Mouse (Mus musculus) liver, adult 2 months (tissue): ENCODE measurements at regions not wholly inside any gene's neighbourhood (a gene's known extent, or its start where the extent isn't known, plus 50 kb on each side); places are given as distances from the start of the nearest gene placed in this dataset.
"Not testable (repeated sequence)": the region's sequence is repeated elsewhere in the genome, so short reads cannot be mapped to it uniquely, and the experiment has no call there.

Source experiments
- DNase-seq: peaks from one replicate; pipeline ENCODE4 v3.0.0-alpha.2; 2011; ENCODE audit warnings: low read depth, low spot score; ENCODE audit errors: extremely low read depth
- H3K27ac ChIP-seq: fragments of 200-500 bp; replicated peaks from 2 replicates; pipeline ENCODE4 v1.5.1; 2012; ENCODE audit warnings: low read depth, mild to moderate bottlenecking, control low read depth, inconsistent platforms, low read length; ENCODE audit not compliant: insufficient read depth
- H3K27me3 ChIP-seq: fragments of 200-500 bp; 2 replicates; pipeline ENCODE4 v1.6.1; 2012; ENCODE audit warnings: mild to moderate bottlenecking, moderate library complexity, low read length, inconsistent platforms; ENCODE audit not compliant: control insufficient read depth, insufficient read depth
- H3K36me3 ChIP-seq: fragments of 200-500 bp; 2 replicates; pipeline ENCODE4 v1.6.1; 2012; ENCODE audit warnings: low read length, inconsistent platforms; ENCODE audit not compliant: control insufficient read depth, insufficient read depth
- H3K4me1 ChIP-seq: fragments of 200-500 bp; 2 replicates; pipeline ENCODE4 v1.6.1; 2011; ENCODE audit warnings: low read length; ENCODE audit not compliant: control insufficient read depth, insufficient read depth
- H3K4me3 ChIP-seq: fragments of 200-500 bp; 2 replicates; pipeline ENCODE4 v1.5.1; 2011; ENCODE audit warnings: low read depth, mild to moderate bottlenecking, control low read depth, low read length, moderate library complexity; ENCODE audit not compliant: insufficient read depth
- H3K79me2 ChIP-seq: fragments of 200-500 bp; 2 replicates; pipeline ENCODE4 v1.6.1; 2012; ENCODE audit warnings: inconsistent platforms, mild to moderate bottlenecking, low read length, moderate library complexity; ENCODE audit not compliant: control insufficient read depth, insufficient read depth
- H3K9ac ChIP-seq: fragments of 200-500 bp; 2 replicates; pipeline ENCODE4 v1.6.1; 2012; ENCODE audit warnings: low read depth, mild to moderate bottlenecking, control low read depth, inconsistent platforms, low read length
- CTCF ChIP-seq: fragments of 200-500 bp; IDR thresholded peaks from 2 replicates; pipeline ENCODE4 v1.5.1; 2011; ENCODE audit warnings: low read depth, low read length, control low read depth
- POLR2A ChIP-seq: fragments of 200-500 bp; IDR thresholded peaks from 2 replicates; pipeline ENCODE4 v1.6.1; 2011; ENCODE audit warnings: low read length, control low read depth; ENCODE audit not compliant: insufficient read depth; ENCODE audit errors: extremely low read depth
- WGBS: fragments of 180-500 bp; shearing (Covaris S2); methylation state at CpG from one replicate; pipeline ENCODE4 v1.1.7; 2018; 5-methylcytosine and 5-hydroxymethylcytosine counted together

GRCm38 (mm10) chr8:86231994-86232393, 348.5 kb downstream of the Abcc12 start:
- not testable (repeated sequence) for H3K4me3 ChIP-seq, H3K9ac ChIP-seq, H3K27me3 ChIP-seq, H3K4me1 ChIP-seq, H3K79me2 ChIP-seq, H3K27ac ChIP-seq, H3K36me3 ChIP-seq
- DNase-seq, result peak; percentile 6
- peak; percentile 44; the same call in 1 of the 2 replicates for TF ChIP-seq CTCF
- WGBS, result 83% methylated on average over 6 of the region's 6 CpGs

- Histone ChIP-seq H3K9ac (no peak overlapping the region), H3K36me3 (no peaks in the 10 kb centered on the region), H3K4me3 (no peak overlapping the region), H3K79me2 (no peaks in the 10 kb centered on the region), H3K4me1 (no peaks in the 10 kb centered on the region), H3K27me3 (no peaks in the 10 kb centered on the region), H3K27ac (no peak overlapping the region)
- TF ChIP-seq POLR2A, result no peak
- TF ChIP-seq CTCF, result no peak
- 64% methylated on average over 4 of the region's 4 CpGs for WGBS
- DNase-seq, result no peak
Measured at GRCm38 (mm10) chr8:86224851-86225250, 355.6 kb downstream of the Abcc12 start.

- TF ChIP-seq POLR2A (no peak), CTCF (no peak)
- Histone ChIP-seq H3K4me3 (no peak overlapping the region), H3K79me2 (no peaks in the 10 kb centered on the region), H3K27ac (no peak overlapping the region), H3K27me3 (no peaks in the 10 kb centered on the region), H3K9ac (no peak overlapping the region), H3K36me3 (no peaks in the 10 kb centered on the region), H3K4me1 (no peaks in the 10 kb centered on the region)
- DNase-seq, result no peak
- WGBS, result 87% methylated on average over 7 of the region's 7 CpGs
Measured at GRCm38 (mm10) chr8:86222715-86223114, 357.8 kb downstream of the Abcc12 start.

- TF ChIP-seq POLR2A (no peak), CTCF (no peak)
- Histone ChIP-seq H3K79me2 (no peaks in the 10 kb centered on the region), H3K9ac (no peak overlapping the region), H3K36me3 (no peaks in the 10 kb centered on the region), H3K27ac (no peak overlapping the region), H3K4me1 (no peaks in the 10 kb centered on the region), H3K4me3 (no peak overlapping the region), H3K27me3 (no peaks in the 10 kb centered on the region)
- WGBS, result 89% methylated on average over 4 of the region's 4 CpGs
- no peak for DNase-seq
Measured at GRCm38 (mm10) chr8:86222228-86222627, 358.3 kb downstream of the Abcc12 start.

- 93% methylated on average over 8 of the region's 8 CpGs for WGBS
- DNase-seq, result no peak
- H3K36me3 ChIP-seq, result no peaks in the 10 kb centered on the region
- no peaks in the 10 kb centered on the region for H3K27me3 ChIP-seq
- no peaks in the 10 kb centered on the region for H3K79me2 ChIP-seq
- H3K9ac ChIP-seq, result no peak overlapping the region
- no peak for TF ChIP-seq POLR2A
- no peak for TF ChIP-seq CTCF
- no peaks in the 10 kb centered on the region for H3K4me1 ChIP-seq
- H3K4me3 ChIP-seq, result no peak overlapping the region
- H3K27ac ChIP-seq, result no peak overlapping the region
Measured at GRCm38 (mm10) chr8:86214399-86214798, 366.1 kb downstream of the Abcc12 start.

GRCm38 (mm10) chr8:86212461-86212860, 368.0 kb downstream of the Abcc12 start:
- H3K4me3 ChIP-seq, result no peak overlapping the region
- no peaks in the 10 kb centered on the region for H3K36me3 ChIP-seq
- H3K9ac ChIP-seq, result no peak overlapping the region
- no peak for DNase-seq
- H3K27me3 ChIP-seq, result no peaks in the 10 kb centered on the region
- WGBS, result 88% methylated on average over 2 of the region's 2 CpGs
- no peaks in the 10 kb centered on the region for H3K79me2 ChIP-seq
- peaks cover 3% of the 10 kb centered on the region; the same call in 1 of the 2 replicates for H3K4me1 ChIP-seq
- no peak overlapping the region for H3K27ac ChIP-seq
- TF ChIP-seq CTCF (no peak), POLR2A (no peak)
